Mouse (Mus musculus) adrenal gland, adult (tissue): Measurements from ENCODE around the gene Gm10322.
A peak's percentile ranks its signal among the peaks of the same experiment; 100 is the strongest.

Source experiments
- DNase-seq, 2 experiments: peaks; one replicate each; pipeline ENCODE4 v3.0.0; 2022 to 2023; ENCODE audit warnings: low spot score in 1 of 2; ENCODE audit not compliant: inconsistent age in 2 of 2

Gene Gm10322

GRCm38 (mm10) chr10:59615981-59616520, at the start of gene Gm10322:
TSS of gene Gm10322 (plus strand) at chr10:59616063.
- DNase-seq: peak in 1 of 2 experiments; percentile 83

GRCm38 (mm10) chr10:59566968-59567367, 48.9 kb upstream of the Gm10322 start:
- no peak for DNase-seq

GRCm38 (mm10) chr10:59568665-59569480, 47.0 kb upstream of the Gm10322 start:
- DNase-seq: no peak

GRCm38 (mm10) chr10:59569481-59569869, 46.4 kb upstream of the Gm10322 start:
- DNase-seq: no peak

- DNase-seq: no peak
Observed at GRCm38 (mm10) chr10:59570360-59570759, 45.5 kb upstream of the Gm10322 start.

- no peak for DNase-seq
Observed at GRCm38 (mm10) chr10:59570780-59571179, 45.1 kb upstream of the Gm10322 start.

- DNase-seq: no peak
Observed at GRCm38 (mm10) chr10:59571273-59571672, 44.6 kb upstream of the Gm10322 start.

GRCm38 (mm10) chr10:59571964-59572363, 43.9 kb upstream of the Gm10322 start:
- no peak for DNase-seq

- no peak for DNase-seq
Observed at GRCm38 (mm10) chr10:59576305-59576704, 39.6 kb upstream of the Gm10322 start.

GRCm38 (mm10) chr10:59577871-59578801, 37.7 kb upstream of the Gm10322 start:
- DNase-seq: peak; percentile 66 to 89

GRCm38 (mm10) chr10:59579645-59580044, 36.2 kb upstream of the Gm10322 start:
- DNase-seq: no peak

- DNase-seq: peak in 1 of 2 experiments; percentile 56
Observed at GRCm38 (mm10) chr10:59580593-59581149, 35.2 kb upstream of the Gm10322 start.

GRCm38 (mm10) chr10:59581826-59582543, 33.9 kb upstream of the Gm10322 start:
- no peak for DNase-seq

- DNase-seq: peak in 1 of 2 experiments; percentile 73
Observed at GRCm38 (mm10) chr10:59585621-59586020, 30.2 kb upstream of the Gm10322 start.

GRCm38 (mm10) chr10:59586821-59587220, 29.0 kb upstream of the Gm10322 start:
- no peak for DNase-seq

- no peak for DNase-seq
Observed at GRCm38 (mm10) chr10:59588135-59588534, 27.7 kb upstream of the Gm10322 start.

GRCm38 (mm10) chr10:59589420-59589819, 26.4 kb upstream of the Gm10322 start:
- no peak for DNase-seq

GRCm38 (mm10) chr10:59589856-59590255, 26.0 kb upstream of the Gm10322 start:
- no peak for DNase-seq

GRCm38 (mm10) chr10:59590606-59591005, 25.3 kb upstream of the Gm10322 start:
- DNase-seq: no peak

- DNase-seq: no peak
Observed at GRCm38 (mm10) chr10:59593826-59594570, 21.9 kb upstream of the Gm10322 start.
